9 mouse cellular contexts compared by ENCODE assay signal in genomic region chr15:85315378-85316025, GRCm38 (mm10). TPM values are rescaled to one million over a fixed set of nuclear protein-coding genes. Genes with fewer than 3 reads are reported as not detected.
DNase-seq lines count a peak whose midpoint lies in the region; ATAC-seq lines count a peak whose summit lies in the region.
"Had no signal": no experiment of that assay in that cellular context is flagged by ENCODE, and none has a peak within 500 bp of the region (broad histone marks: within the 10 kb centered on the region; RNA-seq: fewer than 3 reads in every experiment).

No protein-coding gene starts in this region.

- H3K27me3 ChIP-seq in forebrain, embryonic 16.5 days (replicated peaks; ENCODE audit: control insufficient read depth, insufficient read depth, low read length) = no peaks in the 10 kb centered on the region
- peaks cover 11% of the 10 kb centered on the region; the same call in 1 of the 2 replicates for H3K27me3 ChIP-seq in hindbrain, embryonic 12.5 days
- peaks cover 15% of the 10 kb centered on the region; the same call in 1 of the 2 replicates for H3K27me3 ChIP-seq in midbrain, embryonic 11.5 days (ENCODE audit: control insufficient read depth, insufficient read depth, low read length)

- H3K4me3 ChIP-seq in forebrain, embryonic 16.5 days (replicated peaks; ENCODE audit: low read length) = no peak overlapping the region
- H3K4me3 ChIP-seq in hindbrain, embryonic 12.5 days = no peak overlapping the region
- no peak overlapping the region for H3K4me3 ChIP-seq in midbrain, embryonic 11.5 days (ENCODE audit: low read depth, low read length)

- H3K27ac ChIP-seq in forebrain, embryonic 16.5 days (ENCODE audit: low read length) = no peak overlapping the region; the same call in 1 of the 2 replicates
- no peak overlapping the region for H3K27ac ChIP-seq in hindbrain, embryonic 12.5 days
- H3K27ac ChIP-seq in midbrain, embryonic 11.5 days (ENCODE audit: low read depth, low read length) = no peak overlapping the region
- H3K27ac ChIP-seq: macrophage had no signal

- peak; percentile 59 for DNase-seq in Muller cell, postnatal 12 days (ENCODE audit: inconsistent ontology term)
- peak; percentile 60 for DNase-seq in cerebellum, adult 11-12 months
- peak; percentile 58 for DNase-seq in left cerebral cortex, adult 11 months (ENCODE audit: low spot score)
- DNase-seq in midbrain, embryonic 11.5 days (ENCODE audit: low spot score, missing footprints) = peak; percentile 98
- peak; percentile 78 for DNase-seq in right cerebral cortex, postnatal 4 days

- no peak overlapping the region for H3K9ac ChIP-seq in forebrain, embryonic 16.5 days (replicated peaks; ENCODE audit: low read depth, low read length)
- H3K9ac ChIP-seq in hindbrain, embryonic 12.5 days = no peak overlapping the region
- H3K9ac ChIP-seq in midbrain, embryonic 11.5 days (ENCODE audit: low read length) = no peak overlapping the region

- no peaks in the 10 kb centered on the region for H3K36me3 ChIP-seq in forebrain, embryonic 16.5 days (ENCODE audit: control insufficient read depth, insufficient read depth)
- H3K36me3 ChIP-seq in hindbrain, embryonic 12.5 days = no peaks in the 10 kb centered on the region
- H3K36me3 ChIP-seq in midbrain, embryonic 11.5 days (ENCODE audit: control insufficient read depth, insufficient read depth, low read length) = no peaks in the 10 kb centered on the region

- ATAC-seq in forebrain, embryonic 16.5 days = peak; percentile 78
- peak; percentile 60; the same call in 1 of the 2 replicates for ATAC-seq in hindbrain, embryonic 12.5 days (ENCODE audit: low FRiP score)
- ATAC-seq in midbrain, embryonic 11.5 days (ENCODE audit: low FRiP score) = peak; percentile 65
- ATAC-seq in erythroid progenitor cell, adult 5-6 weeks (replicated peaks; ENCODE audit: low FRiP score, poor library complexity, severe bottlenecking) = no peak

- H3K9me3 ChIP-seq in forebrain, embryonic 16.5 days (ENCODE audit: control insufficient read depth, low read length) = no peaks in the 10 kb centered on the region
- no peaks in the 10 kb centered on the region for H3K9me3 ChIP-seq in hindbrain, embryonic 12.5 days (replicated peaks)
- no peaks in the 10 kb centered on the region for H3K9me3 ChIP-seq in midbrain, embryonic 11.5 days (ENCODE audit: control insufficient read depth, low read length)

- WGBS in forebrain, embryonic 16.5 days = 33% methylated on average over 11 of the region's 13 CpGs
- 34% methylated on average over 12 of the region's 13 CpGs for WGBS in hindbrain, embryonic 12.5 days
- WGBS in midbrain, embryonic 11.5 days = 39% methylated on average over 12 of the region's 13 CpGs

- peaks cover 8% of the 10 kb centered on the region; the same call in 1 of the 2 replicates for H3K4me1 ChIP-seq in forebrain, embryonic 16.5 days (replicated peaks; ENCODE audit: control insufficient read depth, insufficient read depth, low read length)
- peaks cover 16% of the 10 kb centered on the region for H3K4me1 ChIP-seq in hindbrain, embryonic 12.5 days
- H3K4me1 ChIP-seq in midbrain, embryonic 11.5 days (ENCODE audit: control insufficient read depth, insufficient read depth, low read length) = no peaks in the 10 kb centered on the region

- no peak overlapping the region for H3K4me2 ChIP-seq in forebrain, embryonic 16.5 days (ENCODE audit: low read length)
- no peak overlapping the region for H3K4me2 ChIP-seq in hindbrain, embryonic 12.5 days (replicated peaks)
- no peak overlapping the region for H3K4me2 ChIP-seq in midbrain, embryonic 11.5 days

RNA-seq across cellular contexts. Expression of gene Atxn10, which starts 20.5 kb away (rescaled TPM):
- 531 and 554 TPM in 2 replicates for polyA plus RNA-seq in forebrain, embryonic 16.5 days (2015; fragmentation: Nextera tagmentation; extraction: Ambion mirVana)
- 402 and 422 TPM in 2 replicates for polyA plus RNA-seq in hindbrain, embryonic 12.5 days (2016; fragmentation: Nextera tagmentation; extraction: Ambion mirVana)
- 419 and 438 TPM in 2 replicates for polyA plus RNA-seq in midbrain, embryonic 11.5 days (2014; fragmentation: Nextera tagmentation; extraction: Ambion mirVana)
- 18.9 and 33.2 TPM in 2 replicates for total RNA-seq in erythroid progenitor cell, adult 5-6 weeks (2015; ENCODE audit: low replicate concordance)
- total RNA-seq in erythroid progenitor cell, adult 5-6 weeks (2017; ENCODE audit: low replicate concordance) = 10.3 and 11.5 TPM in 2 replicates
